Mouse (Mus musculus) embryo, embryonic 9.5 days (tissue): Measurements from ENCODE around the gene Tdpoz4.
"Not testable (repeated sequence)": the region's sequence is repeated elsewhere in the genome, so short reads cannot be mapped to it uniquely, and the experiment has no call there.

Experiments
- DNase-seq: peaks from one replicate; pipeline ENCODE4 v3.0.0-alpha.2; 2017; ENCODE audit errors: extremely low spot score

Gene Tdpoz4

GRCm38 (mm10) chr3:93796098-93796497, at the start of gene Tdpoz4:
TSS of gene Tdpoz4 (plus strand) at chr3:93796398.
- DNase-seq, result not testable (repeated sequence)

- not testable (repeated sequence) for DNase-seq
Observed at GRCm38 (mm10) chr3:93754022-93754421, 42.2 kb upstream of the Tdpoz4 start.

- DNase-seq, result not testable (repeated sequence)
Observed at GRCm38 (mm10) chr3:93772700-93773099, 23.5 kb upstream of the Tdpoz4 start, which contains the start of gene Gm5773. TSS of gene Gm5773 (plus strand) at chr3:93773000.

GRCm38 (mm10) chr3:93813341-93813740, 17.1 kb downstream of the Tdpoz4 start:
- DNase-seq, result not testable (repeated sequence)

GRCm38 (mm10) chr3:93825720-93826119, 29.5 kb downstream of the Tdpoz4 start, which contains the start of gene Tdpoz3:
TSS of gene Tdpoz3 (plus strand) at chr3:93826020.
- DNase-seq, result not testable (repeated sequence)
